Mouse (Mus musculus) heart, embryonic 12.5 days (tissue): ENCODE data around the gene Cenpx. TPM values are rescaled to one million over a fixed set of nuclear protein-coding genes. Genes with fewer than 3 reads are reported as not detected.

Experiments used
- ATAC-seq: fragments of 200-750 bp; cut with Nextera tagmentation; 2 replicates; pipeline ENCODE4 v1.8.0; 2017; ENCODE audit warnings: moderate TSS enrichment, moderate library complexity; ENCODE audit not compliant: insufficient number of reproducible peaks, low FRiP score
- H3K27ac ChIP-seq: fragments of 300-500 bp; sonication (generic); 2 replicates; pipeline ENCODE4 v1.5.1; 2016; ENCODE audit warnings: mild to moderate bottlenecking, moderate library complexity; ENCODE audit not compliant: poor library complexity, severe bottlenecking
- H3K27me3 ChIP-seq: fragments of 300-500 bp; sonication (generic); replicated peaks from 2 replicates; pipeline ENCODE4 v1.6.1; 2016; ENCODE audit warnings: mild to moderate bottlenecking, moderate library complexity
- H3K36me3 ChIP-seq: fragments of 300-500 bp; sonication (generic); 2 replicates; pipeline ENCODE4 v1.6.1; 2016; ENCODE audit warnings: mild to moderate bottlenecking, moderate library complexity
- H3K4me1 ChIP-seq: fragments of 300-500 bp; sonication (generic); replicated peaks from 2 replicates; pipeline ENCODE4 v1.6.1; 2016; ENCODE audit warnings: mild to moderate bottlenecking
- H3K4me2 ChIP-seq: fragments of 300-500 bp; sonication (generic); 2 replicates; pipeline ENCODE4 v1.6.1; 2016; ENCODE audit warnings: mild to moderate bottlenecking, moderate library complexity
- H3K4me3 ChIP-seq: fragments of 300-500 bp; sonication (generic); 2 replicates; pipeline ENCODE4 v1.5.1; 2016; ENCODE audit warnings: mild to moderate bottlenecking
- H3K9ac ChIP-seq: fragments of 300-500 bp; sonication (generic); 2 replicates; pipeline ENCODE4 v1.6.1; 2016; ENCODE audit warnings: mild to moderate bottlenecking, moderate library complexity
- H3K9me3 ChIP-seq: fragments of 300-500 bp; sonication (generic); replicated peaks from 2 replicates; pipeline ENCODE4 v1.6.1; 2016; ENCODE audit warnings: mild to moderate bottlenecking, moderate library complexity
- WGBS: fragments of 180-500 bp; shearing (Covaris S2); methylation state at CpG from one replicate; pipeline ENCODE4 v1.1.7; 2016; 5-methylcytosine and 5-hydroxymethylcytosine counted together
- polyA plus RNA-seq: library from polyadenylated mRNA; unstranded; fragments of >200 nt; fragmentation: Nextera tagmentation; extraction: Ambion mirVana; gene quantifications from 2 replicates; pipeline ENCODE4 v1.2.1, GENCODE M21; 2016

Cenpx gene
- polyA plus RNA-seq, 1 experiment from 2014 or later = 119 TPM

- peak; percentile 10 for ATAC-seq
Observed at GRCm38 (mm10) chr11:120673594-120674122, 39.9 kb downstream of the Cenpx start.

DNA sequence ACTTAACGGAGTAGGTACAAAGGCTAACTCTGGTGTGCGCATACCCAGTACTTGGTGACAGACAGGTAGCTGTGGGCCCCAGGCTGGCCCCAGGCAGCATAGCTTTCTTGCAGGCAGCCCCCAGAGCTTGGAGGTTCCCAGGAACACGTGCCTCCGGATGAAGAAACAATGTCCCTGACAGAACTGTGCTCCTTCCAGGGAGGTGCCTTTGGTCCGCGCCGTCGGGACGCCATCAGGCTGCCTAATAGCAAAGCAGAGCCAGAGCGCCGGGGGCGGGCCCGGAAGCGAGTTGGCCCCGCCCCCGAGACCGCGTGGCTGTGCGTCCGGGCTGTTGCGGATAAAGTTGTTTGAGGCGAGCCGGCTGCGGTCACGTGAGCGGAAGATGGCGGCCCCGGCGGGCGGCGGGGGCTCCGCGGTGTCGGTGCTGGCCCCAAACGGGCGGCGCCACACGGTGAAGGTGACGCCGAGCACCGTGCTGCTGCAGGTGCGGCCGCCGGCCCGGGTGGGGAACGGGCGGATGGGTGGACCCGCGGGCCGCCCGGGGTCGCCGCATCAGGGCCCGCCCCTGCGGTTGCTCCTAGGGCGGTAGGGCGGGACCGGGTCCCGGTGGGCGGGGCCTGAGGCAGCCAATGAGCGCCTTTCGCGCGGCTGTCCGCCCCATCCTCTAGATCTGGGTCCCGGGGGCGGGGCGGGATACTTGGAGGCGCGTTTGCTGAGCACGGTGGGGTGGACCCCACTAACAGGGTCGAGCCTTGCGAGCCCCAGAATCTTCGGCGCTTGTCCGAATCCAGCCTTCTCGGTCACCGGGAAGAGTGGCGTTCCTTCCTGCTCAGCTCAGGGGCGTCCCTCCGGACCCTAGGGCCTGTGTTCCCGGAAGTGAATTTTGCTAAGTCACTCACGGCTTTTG lies 40.6 kb downstream of the Cenpx start, which contains the start of gene Aspscr1:
Gene Aspscr1, plus strand, starts transcription at position 287 of the 907 bp plus-strand sequence.
- peak; percentile 99 for ATAC-seq
- H3K9ac ChIP-seq = peak within 1 kb of the TSS; percentile 75
- H3K36me3 ChIP-seq = peaks cover 19% of the 10 kb centered on the region
- H3K4me1 ChIP-seq = peaks cover 16% of the 10 kb centered on the region
- peak within 1 kb of the TSS; percentile 69 for H3K4me3 ChIP-seq
- WGBS = 1% methylated on average over 82 of the region's 83 CpGs
- H3K27ac ChIP-seq = peak within 1 kb of the TSS; percentile 80
- H3K27me3 ChIP-seq = no peaks in the 10 kb centered on the region
- H3K9me3 ChIP-seq = no peaks in the 10 kb centered on the region
- H3K4me2 ChIP-seq = peak within 1 kb of the TSS; percentile 86

More at GRCm38 (mm10) chr11:120673594-120674122, 39.9 kb downstream of the Cenpx start:
- Histone ChIP-seq H3K9ac (peak overlapping the region; percentile 75), H3K36me3 (peaks cover 26% of the 10 kb centered on the region), H3K27me3 (no peaks in the 10 kb centered on the region), H3K4me1 (peaks cover 16% of the 10 kb centered on the region), H3K4me3 (peak overlapping the region; percentile 69), H3K27ac (peak overlapping the region; percentile 80), H3K4me2 (peak overlapping the region; percentile 86), H3K9me3 (no peaks in the 10 kb centered on the region)
- WGBS = 36% methylated on average over 12 of the region's 12 CpGs

DNA sequence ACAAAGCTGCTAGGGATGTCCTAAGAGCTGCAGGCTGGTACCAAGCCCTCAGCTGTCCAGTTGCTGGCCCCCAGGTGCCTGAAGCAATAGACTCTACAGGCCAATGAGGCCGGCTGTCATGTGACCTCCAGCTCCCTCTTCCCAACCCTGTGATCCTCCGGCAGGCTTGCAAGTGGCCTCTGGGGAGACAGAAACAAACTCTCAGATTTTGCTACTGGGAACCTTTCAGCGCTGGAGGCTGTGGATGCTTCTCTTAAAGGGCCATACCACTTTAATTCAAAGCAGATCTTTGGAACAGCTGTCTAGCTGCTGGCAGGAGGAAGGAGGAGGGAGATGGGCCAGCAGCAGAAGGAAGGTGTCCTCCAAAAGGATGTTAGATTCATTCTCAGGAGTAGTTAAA lies 46.9 kb downstream of the Cenpx start:
- 0 out of 2 replicates have a peak, but pooled peaks have one; percentile 47 for ATAC-seq
- peak overlapping the region; percentile 8; the same call in 1 of the 2 replicates for H3K9ac ChIP-seq

DNA sequence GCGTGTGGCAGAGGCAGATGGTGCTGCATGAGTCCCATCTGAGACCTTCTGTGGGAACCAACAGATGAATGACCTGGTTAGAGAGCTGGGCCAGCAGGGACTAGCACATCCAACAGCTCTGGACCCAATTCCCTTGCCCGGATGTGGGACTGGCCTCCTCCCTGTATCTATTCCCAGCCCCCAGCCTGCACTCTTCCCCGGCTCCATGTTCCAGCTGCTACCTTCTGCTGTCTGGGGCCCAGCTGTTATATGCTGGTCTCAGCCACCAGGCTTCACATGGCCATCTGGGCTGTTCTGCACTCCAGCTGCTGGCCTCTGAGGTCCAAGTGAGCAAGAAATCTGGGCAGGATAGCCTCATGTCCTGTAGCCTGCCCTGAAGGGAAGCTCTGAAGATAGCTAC lies 48.1 kb downstream of the Cenpx start:
- WGBS = 64% methylated on average over 3 of the region's 3 CpGs
- no peak overlapping the region for H3K9ac ChIP-seq
- no peak overlapping the region for H3K4me2 ChIP-seq
- H3K27me3 ChIP-seq = peaks cover 49% of the 10 kb centered on the region
- H3K36me3 ChIP-seq = no peaks in the 10 kb centered on the region
- no peak overlapping the region for H3K27ac ChIP-seq
- H3K4me1 ChIP-seq = peaks cover 34% of the 10 kb centered on the region
- no peak overlapping the region for H3K4me3 ChIP-seq
- no peaks in the 10 kb centered on the region for H3K9me3 ChIP-seq
- no peak for ATAC-seq

More for the DNA sequence above, 46.9 kb downstream of the Cenpx start:
- H3K4me2 ChIP-seq = peak overlapping the region; percentile 5; the same call in 1 of the 2 replicates
- H3K4me1 ChIP-seq = peaks cover 25% of the 10 kb centered on the region
- H3K9me3 ChIP-seq = no peaks in the 10 kb centered on the region
- WGBS = 4% methylated on average over 3 of the region's 3 CpGs
- no peak overlapping the region for H3K27ac ChIP-seq
- no peaks in the 10 kb centered on the region for H3K36me3 ChIP-seq
- H3K27me3 ChIP-seq = peaks cover 37% of the 10 kb centered on the region
- no peak overlapping the region for H3K4me3 ChIP-seq

- Histone ChIP-seq H3K27me3 (peaks cover 66% of the 10 kb centered on the region), H3K27ac (no peak overlapping the region), H3K4me3 (no peak overlapping the region), H3K9me3 (no peaks in the 10 kb centered on the region), H3K36me3 (no peaks in the 10 kb centered on the region), H3K4me1 (peaks cover 51% of the 10 kb centered on the region), H3K9ac (no peak overlapping the region), H3K4me2 (no peak overlapping the region)
- no peak for ATAC-seq
- 83% methylated on average over 5 of the region's 5 CpGs for WGBS
Observed at GRCm38 (mm10) chr11:120663714-120664113, 49.8 kb downstream of the Cenpx start.

DNA sequence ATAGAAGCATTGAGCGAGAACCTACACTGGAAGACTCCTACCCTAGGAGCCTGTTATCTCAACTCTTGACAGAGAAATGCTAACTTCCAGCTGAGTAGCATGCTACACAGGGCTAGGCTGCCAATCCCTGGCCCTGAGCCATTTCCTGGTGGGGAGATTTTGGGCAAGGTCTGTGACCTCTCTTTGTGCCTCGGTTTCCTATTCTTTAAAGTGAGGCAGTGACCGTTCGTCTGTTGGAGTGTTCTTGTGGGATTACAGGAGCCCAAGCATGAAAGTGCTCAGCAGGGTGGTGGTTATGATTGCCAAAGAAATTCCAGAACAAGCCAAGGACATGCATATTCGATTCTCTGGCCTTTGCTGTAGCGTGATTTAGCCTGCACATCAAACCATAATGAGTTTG lies 50.8 kb downstream of the Cenpx start:
- WGBS = 53% methylated on average over 6 of the region's 6 CpGs
- Histone ChIP-seq H3K4me1 (peaks cover 51% of the 10 kb centered on the region), H3K27me3 (peaks cover 76% of the 10 kb centered on the region), H3K4me3 (no peak overlapping the region), H3K9ac (no peak overlapping the region), H3K27ac (no peak overlapping the region), H3K36me3 (no peaks in the 10 kb centered on the region), H3K4me2 (no peak overlapping the region), H3K9me3 (no peaks in the 10 kb centered on the region)
- no peak for ATAC-seq

DNA sequence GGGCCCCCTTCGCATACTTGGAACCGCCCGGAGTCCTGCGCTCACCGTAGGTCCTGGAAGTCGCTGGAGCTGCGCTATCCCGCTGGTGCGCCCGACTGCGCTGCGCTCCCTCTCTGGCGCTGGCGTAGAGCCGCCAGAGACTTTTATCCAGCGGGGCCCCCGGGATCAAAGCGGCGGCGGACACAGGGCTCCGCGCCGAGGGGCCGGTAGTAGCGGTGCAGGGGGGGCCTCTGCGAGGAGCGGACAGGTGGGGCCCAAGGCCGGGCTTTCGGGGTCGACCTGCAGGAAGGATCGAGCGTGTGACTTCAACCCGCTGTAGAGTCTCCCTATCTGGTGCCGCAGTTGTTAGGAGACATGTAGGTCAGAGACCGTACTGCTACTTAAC lies 52.5 kb downstream of the Cenpx start, which contains the start of gene Notum:
Gene Notum, minus strand, starts transcription at position 100 of the 385 bp plus-strand sequence.
- Histone ChIP-seq H3K9me3 (no peaks in the 10 kb centered on the region), H3K9ac (peak within 1 kb of the TSS; percentile 51), H3K27me3 (peaks cover 93% of the 10 kb centered on the region), H3K4me2 (peak within 1 kb of the TSS; percentile 78), H3K36me3 (no peaks in the 10 kb centered on the region), H3K27ac (no peak within 1 kb of the TSS), H3K4me3 (peak within 1 kb of the TSS; percentile 51), H3K4me1 (peaks cover 42% of the 10 kb centered on the region)
- WGBS = under 1% methylated on average over 35 of the region's 35 CpGs
- ATAC-seq = no peak

Other genes starting within 250 kb of the Cenpx start
- gene Arl16, start 246.1 kb downstream of the Cenpx start, polyA plus RNA-seq = 35.9 and 41.6 TPM in 2 replicates
- 208 and 219 TPM in 2 replicates for gene Mrpl12, start 229.1 kb downstream of the Cenpx start, polyA plus RNA-seq
- gene Slc25a10, start 221.9 kb downstream of the Cenpx start, polyA plus RNA-seq = 44.2 and 46.2 TPM in 2 replicates
- gene Gcgr, start 183.0 kb downstream of the Cenpx start, polyA plus RNA-seq = 1.2 and 1.4 TPM in 2 replicates
- gene Mcrip1, start 164.0 kb downstream of the Cenpx start, polyA plus RNA-seq = 126 and 130 TPM in 2 replicates
- gene Ppp1r27, start 162.6 kb downstream of the Cenpx start, polyA plus RNA-seq = not detected in 2 replicates
- gene P4hb, start 140.5 kb downstream of the Cenpx start, polyA plus RNA-seq = 478 and 480 TPM in 2 replicates
- gene Arhgdia, start 132.1 kb downstream of the Cenpx start, polyA plus RNA-seq = 422 and 442 TPM in 2 replicates
- 356 and 361 TPM in 2 replicates for gene Alyref, start 115.4 kb downstream of the Cenpx start, polyA plus RNA-seq
- gene Anapc11, start 115.3 kb downstream of the Cenpx start, polyA plus RNA-seq = 174 and 175 TPM in 2 replicates
- 13.6 and 20.3 TPM in 2 replicates for gene Npb, start 105.3 kb downstream of the Cenpx start, polyA plus RNA-seq
- 82.1 and 82.9 TPM in 2 replicates for gene Pcyt2, start 95.8 kb downstream of the Cenpx start, polyA plus RNA-seq
- 20.1 and 20.4 TPM in 2 replicates for gene Sirt7, start 88.5 kb downstream of the Cenpx start, polyA plus RNA-seq
- 27.9 and 31.5 TPM in 2 replicates for gene Mafg, start 80.1 kb downstream of the Cenpx start, polyA plus RNA-seq
- gene Pycr1, start 70.0 kb downstream of the Cenpx start, polyA plus RNA-seq = 23.1 and 23.9 TPM in 2 replicates
- 9.8 and 10.9 TPM in 2 replicates for gene Myadml2, start 65.6 kb downstream of the Cenpx start, polyA plus RNA-seq
- 4.7 and 5.2 TPM in 2 replicates for gene Notum, start 52.6 kb downstream of the Cenpx start, polyA plus RNA-seq
- 103 and 114 TPM in 2 replicates for gene Aspscr1, start 40.8 kb downstream of the Cenpx start, polyA plus RNA-seq
- 35.2 and 37.0 TPM in 2 replicates for gene Lrrc45, start 187 bp upstream of the Cenpx start, polyA plus RNA-seq
- gene Rac3, start 7.7 kb upstream of the Cenpx start, polyA plus RNA-seq = 7.6 and 8.4 TPM in 2 replicates
- 4.3 and 5.4 TPM in 2 replicates for gene Dcxr, start 13.5 kb upstream of the Cenpx start, polyA plus RNA-seq
- 1.1 and 1.9 TPM in 2 replicates for gene Cbr2, start 18.4 kb upstream of the Cenpx start, polyA plus RNA-seq
- gene Hmga1b, start 49.1 kb upstream of the Cenpx start, polyA plus RNA-seq = 3.5 and 5.3 TPM in 2 replicates
- gene Rfng, start 70.5 kb upstream of the Cenpx start, polyA plus RNA-seq = 23.2 and 24.9 TPM in 2 replicates
- gene Gps1, start 70.5 kb upstream of the Cenpx start, polyA plus RNA-seq = 139 and 140 TPM in 2 replicates
- gene Dus1l, start 82.7 kb upstream of the Cenpx start, polyA plus RNA-seq = 48.0 and 48.3 TPM in 2 replicates
- 45.1 and 47.5 TPM in 2 replicates for gene Fasn, start 110.8 kb upstream of the Cenpx start, polyA plus RNA-seq
- 4.7 and 4.9 TPM in 2 replicates for gene Ccdc57, start 219.1 kb upstream of the Cenpx start, polyA plus RNA-seq
- 289 and 290 TPM in 2 replicates for gene Slc16a3, start 234.7 kb upstream of the Cenpx start, polyA plus RNA-seq